Comparison of ENCODE assay signal across 10 mouse cellular contexts in genomic region chr17:15440067-15440462, GRCm38 (mm10). TPM values are rescaled to one million over a fixed set of nuclear protein-coding genes. Genes with fewer than 3 reads are reported as not detected.
DNase-seq lines count a peak whose midpoint lies in the region; ATAC-seq and TF ChIP-seq lines count a peak whose summit lies in the region.
"Had no signal": no experiment of that assay in that cellular context is flagged by ENCODE, and none has a peak within 500 bp of the region (broad histone marks: within the 10 kb centered on the region; RNA-seq: fewer than 3 reads in every experiment).

No protein-coding gene starts in this region.

- no peak for TF ChIP-seq CTCF in heart, postnatal 0 days (IDR thresholded peaks at IDR 0.05; ENCODE audit: low read depth)
- TF ChIP-seq CTCF in thymus, adult 2 months (IDR thresholded peaks at IDR 0.05; ENCODE audit: borderline replicate concordance, control insufficient read depth, extremely low read depth, insufficient read depth, low read length, poor library complexity) = no peak

- 61% methylated on average over 8 of the region's 8 CpGs for WGBS in heart, postnatal 0 days
- WGBS in embryonic facial prominence, embryonic 15.5 days = 64% methylated on average over 8 of the region's 8 CpGs
- WGBS in limb, embryonic 11.5 days = 43% methylated on average over 8 of the region's 8 CpGs
- WGBS in thymus, adult 2 months = 67% methylated on average over 8 of the region's 8 CpGs

- no peaks in the 10 kb centered on the region for H3K27me3 ChIP-seq in heart, postnatal 0 days (ENCODE audit: control insufficient read depth, insufficient read depth, low read length)
- H3K27me3 ChIP-seq in embryonic facial prominence, embryonic 15.5 days = no peaks in the 10 kb centered on the region
- no peaks in the 10 kb centered on the region for H3K27me3 ChIP-seq in limb, embryonic 11.5 days (ENCODE audit: control insufficient read depth, insufficient read depth, low read length)
- H3K27me3 ChIP-seq in thymus, adult 2 months (ENCODE audit: control insufficient read depth, insufficient read depth, low read length) = no peaks in the 10 kb centered on the region
- H3K27me3 ChIP-seq: liver, embryonic 15.5 days had no signal

- H3K9ac ChIP-seq in heart, postnatal 0 days (replicated peaks; ENCODE audit: low read depth, low read length) = no peak overlapping the region
- no peak overlapping the region for H3K9ac ChIP-seq in embryonic facial prominence, embryonic 15.5 days
- H3K9ac ChIP-seq in limb, embryonic 11.5 days (ENCODE audit: low read length) = no peak overlapping the region
- H3K9ac ChIP-seq: liver, embryonic 15.5 days had no signal

- no peak for ATAC-seq in heart, postnatal 0 days (ENCODE audit: insufficient read depth, low read depth)
- ATAC-seq in embryonic facial prominence, embryonic 15.5 days (ENCODE audit: insufficient number of reproducible peaks, low FRiP score, low TSS enrichment, low read depth) = no peak
- ATAC-seq in limb, embryonic 11.5 days (ENCODE audit: insufficient number of reproducible peaks, low FRiP score, low TSS enrichment, low read depth) = no peak
- no peak for ATAC-seq in frontal cortex, adult (ENCODE audit: low TSS enrichment)
- no peak for ATAC-seq in inflammation-experienced regulatory T-cells, adult 6 months

- H3K4me2 ChIP-seq in heart, postnatal 0 days (ENCODE audit: low read depth, low read length) = 0 out of 2 replicates have a peak overlapping the region, but pooled peaks have one; percentile 6
- peak overlapping the region; percentile 40; the same call in 1 of the 2 replicates for H3K4me2 ChIP-seq in embryonic facial prominence, embryonic 15.5 days (replicated peaks)
- peak overlapping the region; percentile 24; the same call in 1 of the 2 replicates for H3K4me2 ChIP-seq in limb, embryonic 11.5 days (ENCODE audit: low read depth, severe bottlenecking)
- H3K4me2 ChIP-seq: liver, embryonic 15.5 days had no signal

- H3K4me3 ChIP-seq in heart, postnatal 0 days (ENCODE audit: low read depth, low read length) = no peak overlapping the region
- H3K4me3 ChIP-seq in embryonic facial prominence, embryonic 15.5 days (replicated peaks) = no peak overlapping the region
- no peak overlapping the region for H3K4me3 ChIP-seq in limb, embryonic 11.5 days (ENCODE audit: low read depth, low read length)
- no peak overlapping the region for H3K4me3 ChIP-seq in thymus, adult 2 months (ENCODE audit: control insufficient read depth, insufficient read depth, low read length)
- H3K4me3 ChIP-seq: liver, embryonic 15.5 days had no signal

- no peaks in the 10 kb centered on the region for H3K36me3 ChIP-seq in heart, postnatal 0 days (replicated peaks; ENCODE audit: control insufficient read depth, insufficient read depth, low read length)
- H3K36me3 ChIP-seq in embryonic facial prominence, embryonic 15.5 days = no peaks in the 10 kb centered on the region
- H3K36me3 ChIP-seq in limb, embryonic 11.5 days (ENCODE audit: control insufficient read depth, insufficient read depth, low read length) = no peaks in the 10 kb centered on the region
- H3K36me3 ChIP-seq in thymus, adult 2 months (ENCODE audit: control insufficient read depth, insufficient read depth, low read length) = no peaks in the 10 kb centered on the region
- H3K36me3 ChIP-seq: liver, embryonic 15.5 days had no signal

- H3K4me1 ChIP-seq in heart, postnatal 0 days (ENCODE audit: control insufficient read depth, insufficient read depth) = peaks cover 7% of the 10 kb centered on the region; the same call in 1 of the 2 replicates
- peaks cover 14% of the 10 kb centered on the region for H3K4me1 ChIP-seq in embryonic facial prominence, embryonic 15.5 days
- H3K4me1 ChIP-seq in limb, embryonic 11.5 days (ENCODE audit: control insufficient read depth, insufficient read depth, low read length) = peaks cover 9% of the 10 kb centered on the region
- peaks cover 4% of the 10 kb centered on the region for H3K4me1 ChIP-seq in thymus, adult 2 months (replicated peaks; ENCODE audit: control insufficient read depth, insufficient read depth, low read length)

- no peak for TF ChIP-seq POLR2A in thymus, adult 2 months (IDR thresholded peaks at IDR 0.05; ENCODE audit: control insufficient read depth, extremely low read depth, insufficient read depth, low read length, poor library complexity)

- no peak for TF ChIP-seq EP300 in heart, postnatal 0 days (IDR thresholded peaks at IDR 0.05; ENCODE audit: low read depth)

- DNase-seq in heart, postnatal 0 days (ENCODE audit: low spot score) = no peak
- no peak for DNase-seq in heart, adult 18-20 months
- peak; percentile 91 for DNase-seq in 416B (ENCODE audit: low read depth)
- DNase-seq in limb, embryonic 11.5 days (ENCODE audit: low spot score) = no peak
- no peak for DNase-seq in thymus, adult 2 months
- DNase-seq: adrenal gland, postnatal 10 days had no signal

- no peak overlapping the region for H3K27ac ChIP-seq in heart, postnatal 0 days (ENCODE audit: low read depth)
- no peak overlapping the region; the same call in 1 of the 2 replicates for H3K27ac ChIP-seq in embryonic facial prominence, embryonic 15.5 days (replicated peaks)
- peak overlapping the region; percentile 75 for H3K27ac ChIP-seq in limb, embryonic 11.5 days (replicated peaks; ENCODE audit: low read depth, low read length)
- no peak overlapping the region for H3K27ac ChIP-seq in thymus, adult 2 months (ENCODE audit: control insufficient read depth, insufficient read depth, low read length)
- H3K27ac ChIP-seq: liver, embryonic 15.5 days had no signal

- H3K9me3 ChIP-seq in heart, postnatal 0 days (replicated peaks; ENCODE audit: control insufficient read depth, low read length) = no peaks in the 10 kb centered on the region
- H3K9me3 ChIP-seq in embryonic facial prominence, embryonic 15.5 days (replicated peaks) = no peaks in the 10 kb centered on the region
- no peaks in the 10 kb centered on the region for H3K9me3 ChIP-seq in limb, embryonic 11.5 days (ENCODE audit: control insufficient read depth, low read length)
- H3K9me3 ChIP-seq: liver, embryonic 15.5 days had no signal

RNA-seq across cellular contexts. Expression of gene Fam120b, which starts 44.1 kb away (rescaled TPM):
- 10.5 and 15.5 TPM in 2 replicates for total RNA-seq in heart, postnatal 0 days (2014; rRNA removed; ENCODE audit: low replicate concordance)
- polyA plus RNA-seq in heart, postnatal 0 days (2015; fragmentation: Nextera tagmentation; extraction: Ambion mirVana) = 10.9 and 12.2 TPM in 2 replicates
- total RNA-seq in heart, adult 18-20 months (2021) = 10 to 100 TPM; 11.9 to 12.8 TPM
- 29.1 and 30.9 TPM in 2 replicates for polyA plus RNA-seq in embryonic facial prominence, embryonic 15.5 days (2015; fragmentation: Nextera tagmentation; extraction: Ambion mirVana)
- polyA plus RNA-seq in limb, embryonic 11.5 days (2014; fragmentation: Nextera tagmentation; extraction: Ambion mirVana) = 27.2 and 29.1 TPM in 2 replicates
- 13.0 and 13.2 TPM in 2 replicates for polyA plus RNA-seq in thymus, adult 2 months (2012; rRNA removed)
- polyA plus RNA-seq in inflammation-experienced regulatory T-cells, adult 6 months (2017; shearing (Covaris generic)) = 10 to 100 TPM; 23.8 to 39.8 (median 32.7) TPM

RNA-seq across cellular contexts. Expression of gene Psmb1, which starts 59.5 kb away (rescaled TPM):
- total RNA-seq in heart, postnatal 0 days (2014; rRNA removed; ENCODE audit: low replicate concordance) = 91.4 and 112 TPM in 2 replicates
- polyA plus RNA-seq in heart, postnatal 0 days (2015; fragmentation: Nextera tagmentation; extraction: Ambion mirVana) = 228 and 230 TPM in 2 replicates
- 100 to 1,000 TPM; 128 to 135 TPM for total RNA-seq in heart, adult 18-20 months (2021)
- polyA plus RNA-seq in embryonic facial prominence, embryonic 15.5 days (2015; fragmentation: Nextera tagmentation; extraction: Ambion mirVana) = 235 and 236 TPM in 2 replicates
- polyA plus RNA-seq in limb, embryonic 11.5 days (2014; fragmentation: Nextera tagmentation; extraction: Ambion mirVana) = 271 and 286 TPM in 2 replicates
- polyA plus RNA-seq in thymus, adult 2 months (2012; rRNA removed) = 139 and 164 TPM in 2 replicates
- 100 to 1,000 TPM; 370 to 432 (median 370) TPM for polyA plus RNA-seq in inflammation-experienced regulatory T-cells, adult 6 months (2017; shearing (Covaris generic))

RNA-seq across cellular contexts. Expression of gene Tbp, which starts 59.6 kb away (rescaled TPM):
- total RNA-seq in heart, postnatal 0 days (2014; rRNA removed; ENCODE audit: low replicate concordance) = 22.5 and 26.7 TPM in 2 replicates
- polyA plus RNA-seq in heart, postnatal 0 days (2015; fragmentation: Nextera tagmentation; extraction: Ambion mirVana) = 14.7 and 16.5 TPM in 2 replicates
- 10 to 100 TPM; 10.2 to 11.2 TPM for total RNA-seq in heart, adult 18-20 months (2021)
- 44.7 and 52.5 TPM in 2 replicates for polyA plus RNA-seq in embryonic facial prominence, embryonic 15.5 days (2015; fragmentation: Nextera tagmentation; extraction: Ambion mirVana)
- polyA plus RNA-seq in limb, embryonic 11.5 days (2014; fragmentation: Nextera tagmentation; extraction: Ambion mirVana) = 70.3 and 71.6 TPM in 2 replicates
- polyA plus RNA-seq in thymus, adult 2 months (2012; rRNA removed) = 114 and 128 TPM in 2 replicates
- 10 to 100 TPM; 48.2 to 58.1 (median 56.7) TPM for polyA plus RNA-seq in inflammation-experienced regulatory T-cells, adult 6 months (2017; shearing (Covaris generic))
